Mouse (Mus musculus): ENCODE measurements at regions not wholly inside any gene's neighbourhood (a gene's known extent, or its start where the extent isn't known, plus 50 kb on each side); places are given as distances from the start of the nearest gene placed in this dataset.

- Histone ChIP-seq H3K9ac (ENCODE audit: low read length) (no peak overlapping the region), H3K4me3 (ENCODE audit: low read depth, low read length) (no peak overlapping the region), H3K27ac (ENCODE audit: low read depth) (no peak overlapping the region), H3K9me3 (ENCODE audit: control insufficient read depth, low read length) (no peaks in the 10 kb centered on the region), H3K4me2 (ENCODE audit: low read length) (no peak overlapping the region), H3K36me3 (ENCODE audit: control insufficient read depth, insufficient read depth, low read length) (no peaks in the 10 kb centered on the region), H3K27me3 (replicated peaks; ENCODE audit: control insufficient read depth, insufficient read depth, low read length) (no peaks in the 10 kb centered on the region), H3K4me1 (replicated peaks; ENCODE audit: control insufficient read depth, insufficient read depth, low read length) (no peaks in the 10 kb centered on the region)
- ATAC-seq (replicated peaks; ENCODE audit: low FRiP score, low TSS enrichment, low read depth) (no peak), DNase-seq (ENCODE audit: low spot score) (no peak)
- WGBS: 54% methylated on average over 7 of the region's 7 CpGs
Observed at GRCm38 (mm10) chr7:119384670-119385241, 74.3 kb downstream of the Gp2 start.

DNA sequence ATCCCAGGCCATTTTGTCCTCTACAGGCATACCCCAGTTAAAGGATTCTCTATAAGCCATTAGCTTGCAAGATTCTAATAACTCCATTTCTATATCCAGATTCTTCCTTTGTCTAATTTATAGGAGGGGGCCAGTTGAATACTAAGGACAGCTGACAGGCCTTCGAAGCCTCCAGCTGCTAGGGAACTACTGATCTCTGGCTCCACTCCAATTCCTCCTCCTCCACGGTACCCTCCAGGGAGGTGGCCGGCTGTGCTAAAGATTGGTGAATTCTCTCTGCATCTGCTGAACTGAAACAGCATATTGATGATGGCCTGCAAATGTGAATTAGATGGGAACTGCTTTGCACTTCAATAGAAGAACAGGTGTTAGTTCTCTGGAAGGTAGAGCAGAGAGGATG, 79.2 kb downstream of the Gp2 start:
- DNase-seq (ENCODE audit: low spot score): no peak
- WGBS: 61% methylated on average over 3 of the region's 3 CpGs
- H3K27ac ChIP-seq (ENCODE audit: low read depth): no peak overlapping the region
- no peak overlapping the region for H3K4me3 ChIP-seq (ENCODE audit: low read depth, low read length)
- H3K36me3 ChIP-seq (ENCODE audit: control insufficient read depth, insufficient read depth, low read length): no peaks in the 10 kb centered on the region
- no peak overlapping the region for H3K9ac ChIP-seq (ENCODE audit: low read length)
- H3K4me1 ChIP-seq (replicated peaks; ENCODE audit: control insufficient read depth, insufficient read depth, low read length): no peaks in the 10 kb centered on the region
- H3K27me3 ChIP-seq (replicated peaks; ENCODE audit: control insufficient read depth, insufficient read depth, low read length): no peaks in the 10 kb centered on the region
- ATAC-seq (replicated peaks; ENCODE audit: low FRiP score, low TSS enrichment, low read depth): no peak
- no peak overlapping the region for H3K4me2 ChIP-seq (ENCODE audit: low read length)
- no peaks in the 10 kb centered on the region for H3K9me3 ChIP-seq (ENCODE audit: control insufficient read depth, low read length)

DNA sequence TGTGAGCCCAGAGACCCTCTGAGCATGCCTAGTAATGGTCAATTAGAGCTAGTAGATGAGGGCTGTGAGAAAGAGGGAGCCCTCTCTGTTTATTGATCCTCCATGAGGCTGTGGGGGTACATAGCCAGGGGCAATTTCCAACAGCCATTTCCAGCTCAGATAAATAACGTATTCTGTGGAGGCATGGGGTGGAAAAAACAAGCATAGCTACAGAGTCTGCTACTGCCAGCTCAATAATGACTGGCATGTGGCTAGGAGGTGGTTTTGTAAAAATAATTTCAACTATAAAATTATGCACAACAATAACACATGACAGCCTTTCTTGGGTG, 94.9 kb downstream of the Gp2 start:
- ATAC-seq (replicated peaks; ENCODE audit: low FRiP score, low TSS enrichment, low read depth) (no peak), DNase-seq (ENCODE audit: low spot score) (no peak)
- H3K36me3 ChIP-seq (ENCODE audit: control insufficient read depth, insufficient read depth, low read length): no peaks in the 10 kb centered on the region
- no peak overlapping the region for H3K27ac ChIP-seq (ENCODE audit: low read depth)
- no peak overlapping the region for H3K4me2 ChIP-seq (ENCODE audit: low read length)
- 85% methylated on average over 1 of the region's 1 CpGs for WGBS
- no peaks in the 10 kb centered on the region for H3K27me3 ChIP-seq (replicated peaks; ENCODE audit: control insufficient read depth, insufficient read depth, low read length)
- H3K4me3 ChIP-seq (ENCODE audit: low read depth, low read length): no peak overlapping the region
- no peaks in the 10 kb centered on the region for H3K9me3 ChIP-seq (ENCODE audit: control insufficient read depth, low read length)
- H3K9ac ChIP-seq (ENCODE audit: low read length): no peak overlapping the region
- no peaks in the 10 kb centered on the region for H3K4me1 ChIP-seq (replicated peaks; ENCODE audit: control insufficient read depth, insufficient read depth, low read length)

DNA sequence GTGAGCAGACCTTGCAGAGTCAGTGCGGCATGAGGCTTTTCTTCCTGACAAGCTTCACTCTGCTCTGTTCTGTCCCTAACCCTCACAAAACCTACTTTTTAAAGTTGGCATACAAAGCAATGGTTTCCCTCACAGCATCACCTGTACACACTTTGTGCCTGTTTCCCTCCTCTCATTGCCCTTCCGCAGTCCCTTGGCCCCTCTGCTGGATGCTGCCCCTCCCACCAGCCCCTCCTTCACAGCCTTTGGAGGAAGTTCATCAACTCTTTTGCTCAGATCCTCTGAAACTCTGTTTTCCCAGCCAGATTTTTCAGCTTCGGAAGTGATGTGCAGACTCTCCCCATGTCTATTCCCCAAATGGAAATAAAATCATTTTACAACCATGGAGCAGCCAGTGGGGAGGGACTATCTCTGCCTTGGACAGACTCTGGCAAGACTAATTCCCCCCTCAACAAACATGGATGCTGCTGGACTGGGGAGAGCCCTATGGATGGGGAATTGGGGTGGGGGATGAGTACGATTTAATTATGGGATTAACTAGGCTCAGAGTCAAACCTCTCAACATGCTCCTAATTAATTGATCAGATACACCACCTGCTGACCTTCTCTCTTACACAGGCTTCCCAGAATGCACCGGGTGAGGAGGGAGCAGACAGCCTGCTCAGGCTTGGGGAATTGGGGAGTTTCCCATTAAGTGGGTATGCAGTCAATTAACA, 95.4 kb downstream of the Gp2 start:
- ATAC-seq (replicated peaks; ENCODE audit: low FRiP score, low TSS enrichment, low read depth) (no peak), DNase-seq (ENCODE audit: low spot score) (no peak)
- 70% methylated on average over 5 of the region's 5 CpGs for WGBS
- Histone ChIP-seq H3K27me3 (replicated peaks; ENCODE audit: control insufficient read depth, insufficient read depth, low read length) (no peaks in the 10 kb centered on the region), H3K9me3 (ENCODE audit: control insufficient read depth, low read length) (no peaks in the 10 kb centered on the region), H3K4me1 (replicated peaks; ENCODE audit: control insufficient read depth, insufficient read depth, low read length) (no peaks in the 10 kb centered on the region), H3K27ac (ENCODE audit: low read depth) (no peak overlapping the region), H3K4me2 (ENCODE audit: low read length) (no peak overlapping the region), H3K4me3 (ENCODE audit: low read depth, low read length) (no peak overlapping the region), H3K36me3 (ENCODE audit: control insufficient read depth, insufficient read depth, low read length) (no peaks in the 10 kb centered on the region), H3K9ac (ENCODE audit: low read length) (no peak overlapping the region)

- no peak for DNase-seq (ENCODE audit: low spot score)
- WGBS: 91% methylated on average over 3 of the region's 3 CpGs
- H3K4me1 ChIP-seq (replicated peaks; ENCODE audit: control insufficient read depth, insufficient read depth, low read length): no peaks in the 10 kb centered on the region
- H3K9me3 ChIP-seq (ENCODE audit: control insufficient read depth, low read length): no peaks in the 10 kb centered on the region
- no peaks in the 10 kb centered on the region for H3K27me3 ChIP-seq (replicated peaks; ENCODE audit: control insufficient read depth, insufficient read depth, low read length)
- no peak overlapping the region for H3K4me3 ChIP-seq (ENCODE audit: low read depth, low read length)
- H3K36me3 ChIP-seq (ENCODE audit: control insufficient read depth, insufficient read depth, low read length): no peaks in the 10 kb centered on the region
- no peak for ATAC-seq (replicated peaks; ENCODE audit: low FRiP score, low TSS enrichment, low read depth)
- no peak overlapping the region for H3K9ac ChIP-seq (ENCODE audit: low read length)
- no peak overlapping the region for H3K4me2 ChIP-seq (ENCODE audit: low read length)
- no peak overlapping the region for H3K27ac ChIP-seq (ENCODE audit: low read depth)
Observed at GRCm38 (mm10) chr7:119357338-119357737, 101.7 kb downstream of the Gp2 start.

DNA sequence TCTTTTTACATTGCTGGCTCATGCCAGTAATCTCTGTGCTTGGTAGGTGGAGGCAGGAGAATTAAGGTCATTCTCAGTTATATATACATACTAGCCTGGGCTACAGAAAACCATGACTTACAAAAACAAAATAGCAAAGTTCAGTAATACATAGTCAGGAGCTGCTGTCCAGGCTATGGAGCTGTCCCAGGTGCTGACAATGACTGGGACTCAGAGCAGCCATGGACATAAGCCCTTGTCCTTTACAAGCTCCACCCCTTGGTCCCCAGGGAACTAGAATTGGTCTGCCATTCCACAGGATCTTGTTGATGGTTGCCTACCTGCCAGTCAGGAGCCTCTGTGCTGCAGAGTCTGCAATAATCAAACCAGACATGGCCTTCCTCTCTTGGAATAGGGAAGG, 102.8 kb downstream of the Gp2 start:
- H3K27me3 ChIP-seq (replicated peaks; ENCODE audit: control insufficient read depth, insufficient read depth, low read length): no peaks in the 10 kb centered on the region
- H3K9ac ChIP-seq (ENCODE audit: low read length): no peak overlapping the region
- H3K36me3 ChIP-seq (ENCODE audit: control insufficient read depth, insufficient read depth, low read length): no peaks in the 10 kb centered on the region
- H3K4me2 ChIP-seq (ENCODE audit: low read length): no peak overlapping the region
- no peak for ATAC-seq (replicated peaks; ENCODE audit: low FRiP score, low TSS enrichment, low read depth)
- no peaks in the 10 kb centered on the region for H3K4me1 ChIP-seq (replicated peaks; ENCODE audit: control insufficient read depth, insufficient read depth, low read length)
- H3K27ac ChIP-seq (ENCODE audit: low read depth): no peak overlapping the region
- DNase-seq (ENCODE audit: low spot score): peak; percentile 70
- no peaks in the 10 kb centered on the region for H3K9me3 ChIP-seq (ENCODE audit: control insufficient read depth, low read length)
- H3K4me3 ChIP-seq (ENCODE audit: low read depth, low read length): no peak overlapping the region

DNA sequence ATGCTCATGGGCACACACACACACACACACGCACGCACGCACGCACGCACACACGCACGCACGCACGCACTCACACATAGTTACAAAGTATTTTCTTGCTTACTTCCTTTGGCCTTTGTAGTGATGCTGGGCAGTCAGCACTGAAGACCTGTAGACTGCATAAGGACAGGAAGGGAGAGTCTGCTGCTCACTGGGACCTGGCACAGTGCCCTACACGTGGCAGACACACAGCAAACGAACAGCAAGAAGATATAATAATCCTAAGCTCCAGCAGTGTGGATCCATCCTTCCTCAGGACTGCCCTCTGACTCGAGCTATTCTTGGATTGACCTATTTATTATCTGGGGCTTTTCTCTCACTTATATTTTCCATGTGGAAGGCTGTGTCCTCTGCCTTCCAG, 106.5 kb downstream of the Gp2 start:
- Histone ChIP-seq H3K4me1 (replicated peaks; ENCODE audit: control insufficient read depth, insufficient read depth, low read length) (no peaks in the 10 kb centered on the region), H3K4me2 (ENCODE audit: low read length) (no peak overlapping the region), H3K9ac (ENCODE audit: low read length) (no peak overlapping the region), H3K9me3 (ENCODE audit: control insufficient read depth, low read length) (no peaks in the 10 kb centered on the region), H3K27me3 (replicated peaks; ENCODE audit: control insufficient read depth, insufficient read depth, low read length) (no peaks in the 10 kb centered on the region), H3K4me3 (ENCODE audit: low read depth, low read length) (no peak overlapping the region), H3K27ac (ENCODE audit: low read depth) (no peak overlapping the region), H3K36me3 (ENCODE audit: control insufficient read depth, insufficient read depth, low read length) (no peaks in the 10 kb centered on the region)
- ATAC-seq (replicated peaks; ENCODE audit: low FRiP score, low TSS enrichment, low read depth): no peak
- DNase-seq (ENCODE audit: low spot score): no peak
- WGBS: 82% methylated on average over 12 of the region's 12 CpGs

- H3K4me3 ChIP-seq (ENCODE audit: low read depth, low read length): no peak overlapping the region
- no peak overlapping the region for H3K4me2 ChIP-seq (ENCODE audit: low read length)
- H3K9me3 ChIP-seq (ENCODE audit: control insufficient read depth, low read length): no peaks in the 10 kb centered on the region
- no peak overlapping the region for H3K27ac ChIP-seq (ENCODE audit: low read depth)
- no peaks in the 10 kb centered on the region for H3K27me3 ChIP-seq (replicated peaks; ENCODE audit: control insufficient read depth, insufficient read depth, low read length)
- no peaks in the 10 kb centered on the region for H3K4me1 ChIP-seq (replicated peaks; ENCODE audit: control insufficient read depth, insufficient read depth, low read length)
- DNase-seq (ENCODE audit: low spot score): no peak
- ATAC-seq (replicated peaks; ENCODE audit: low FRiP score, low TSS enrichment, low read depth): no peak
- H3K9ac ChIP-seq (ENCODE audit: low read length): no peak overlapping the region
- 79% methylated on average over 1 of the region's 1 CpGs for WGBS
- no peaks in the 10 kb centered on the region for H3K36me3 ChIP-seq (ENCODE audit: control insufficient read depth, insufficient read depth, low read length)
Observed at GRCm38 (mm10) chr7:119350641-119351040, 108.4 kb downstream of the Gp2 start.

DNA sequence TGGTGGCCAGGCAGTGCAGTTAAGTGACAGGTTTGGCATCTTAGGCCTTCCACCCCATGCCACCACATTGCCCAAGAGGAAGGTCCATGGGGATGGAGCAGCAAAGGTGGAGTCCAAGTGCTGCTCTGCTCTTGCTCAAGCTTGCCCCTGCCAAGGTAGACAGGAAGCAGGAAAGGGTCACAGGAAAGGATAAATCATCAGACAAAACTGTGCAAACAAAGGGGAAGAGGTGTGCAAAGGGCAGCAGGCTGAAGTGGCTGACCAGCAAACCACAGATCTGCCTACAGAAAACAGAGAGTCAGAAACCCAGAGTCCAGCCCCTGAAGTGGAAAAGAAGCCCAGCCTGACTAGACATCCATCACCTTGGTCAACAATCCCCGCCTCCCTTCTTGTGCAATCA, 115.7 kb downstream of the Gp2 start:
- Histone ChIP-seq H3K9ac (ENCODE audit: low read length) (no peak overlapping the region), H3K4me2 (ENCODE audit: low read length) (no peak overlapping the region), H3K4me3 (ENCODE audit: low read depth, low read length) (no peak overlapping the region), H3K27me3 (replicated peaks; ENCODE audit: control insufficient read depth, insufficient read depth, low read length) (no peaks in the 10 kb centered on the region), H3K9me3 (ENCODE audit: control insufficient read depth, low read length) (no peaks in the 10 kb centered on the region), H3K27ac (ENCODE audit: low read depth) (no peak overlapping the region), H3K4me1 (replicated peaks; ENCODE audit: control insufficient read depth, insufficient read depth, low read length) (no peaks in the 10 kb centered on the region), H3K36me3 (ENCODE audit: control insufficient read depth, insufficient read depth, low read length) (no peaks in the 10 kb centered on the region)
- no peak for ATAC-seq (replicated peaks; ENCODE audit: low FRiP score, low TSS enrichment, low read depth)
- WGBS: 61% methylated on average over 1 of the region's 1 CpGs
- DNase-seq (ENCODE audit: low spot score): no peak

Data from intestine, embryonic 14.5 days (tissue).